Mouse (Mus musculus): Measurements from ENCODE around the gene D10Wsu102e. TPM values are rescaled to one million over a fixed set of nuclear protein-coding genes. Genes with fewer than 3 reads are reported as not detected.

Gene D10Wsu102e
- polyA plus RNA-seq, 1 experiment from 2014 or later: 0.80 TPM

DNA sequence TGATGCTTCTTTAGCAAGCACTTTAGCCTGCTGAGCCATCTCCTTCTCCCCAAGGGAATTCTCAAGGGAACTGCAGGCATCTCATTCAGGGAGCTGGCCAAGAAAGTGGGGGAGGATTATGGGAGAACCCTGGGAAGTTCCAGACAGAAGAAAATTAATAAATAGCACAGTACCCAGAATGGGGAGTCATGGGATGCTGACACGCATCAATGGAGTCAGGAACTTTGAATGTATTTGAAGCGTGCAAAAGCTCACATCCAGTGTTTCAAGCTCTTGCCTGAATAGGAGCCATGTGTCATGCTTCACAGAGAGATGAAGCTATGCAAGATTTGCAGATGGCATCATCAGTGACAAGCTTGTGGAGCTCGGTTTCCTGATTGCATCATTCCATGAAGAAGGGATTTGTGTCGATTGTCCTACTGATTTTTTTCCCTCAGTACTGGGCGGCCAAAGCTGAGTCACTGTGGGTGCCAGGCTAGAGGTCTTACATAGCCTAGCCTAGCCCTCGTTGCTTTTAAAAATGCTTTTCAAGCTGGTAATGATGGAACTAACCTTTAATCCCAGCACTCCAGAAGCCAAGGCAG is 170.5 kb downstream of the D10Wsu102e start:
- Histone ChIP-seq H3K4me1 (replicated peaks) (peaks cover 19% of the 10 kb centered on the region), H3K4me2 (no peak overlapping the region), H3K36me3 (peaks cover 17% of the 10 kb centered on the region), H3K27ac (replicated peaks) (no peak overlapping the region), H3K4me3 (no peak overlapping the region), H3K9ac (no peak overlapping the region), H3K27me3 (no peaks in the 10 kb centered on the region), H3K9me3 (no peaks in the 10 kb centered on the region)
- no peak for ATAC-seq (ENCODE audit: low FRiP score, low read depth)
- WGBS: 87% methylated on average over 6 of the region's 6 CpGs

GRCm38 (mm10) chr10:83533258-83533909 is 173.4 kb downstream of the D10Wsu102e start:
- H3K9ac ChIP-seq: peak overlapping the region; percentile 77
- H3K36me3 ChIP-seq: no peaks in the 10 kb centered on the region
- H3K4me1 ChIP-seq (replicated peaks): peaks cover 19% of the 10 kb centered on the region
- H3K4me3 ChIP-seq: peak overlapping the region; percentile 59
- peak overlapping the region; percentile 80 for H3K27ac ChIP-seq (replicated peaks)
- peak; percentile 72 for ATAC-seq (ENCODE audit: low FRiP score, low read depth)
- no peaks in the 10 kb centered on the region for H3K27me3 ChIP-seq
- WGBS: 3% methylated on average over 27 of the region's 27 CpGs
- no peaks in the 10 kb centered on the region for H3K9me3 ChIP-seq
- peak overlapping the region; percentile 78 for H3K4me2 ChIP-seq

- no peaks in the 10 kb centered on the region for H3K36me3 ChIP-seq
- no peaks in the 10 kb centered on the region for H3K27me3 ChIP-seq
- H3K27ac ChIP-seq (replicated peaks): peak within 1 kb of the TSS; percentile 80
- no peaks in the 10 kb centered on the region for H3K9me3 ChIP-seq
- peak within 1 kb of the TSS; percentile 59 for H3K4me3 ChIP-seq
- H3K4me1 ChIP-seq (replicated peaks): peaks cover 19% of the 10 kb centered on the region
- peak within 1 kb of the TSS; percentile 78 for H3K4me2 ChIP-seq
- peak within 1 kb of the TSS; percentile 77 for H3K9ac ChIP-seq
- WGBS: under 1% methylated on average over 21 of the region's 21 CpGs
- ATAC-seq (ENCODE audit: low FRiP score, low read depth): peak; percentile 94
These were observed 173.9 kb downstream of the D10Wsu102e start, which contains the start of gene Aldh1l2 for GRCm38 (mm10) chr10:83533910-83534283. Gene Aldh1l2, minus strand, starts transcription at chr10:83534140.

DNA sequence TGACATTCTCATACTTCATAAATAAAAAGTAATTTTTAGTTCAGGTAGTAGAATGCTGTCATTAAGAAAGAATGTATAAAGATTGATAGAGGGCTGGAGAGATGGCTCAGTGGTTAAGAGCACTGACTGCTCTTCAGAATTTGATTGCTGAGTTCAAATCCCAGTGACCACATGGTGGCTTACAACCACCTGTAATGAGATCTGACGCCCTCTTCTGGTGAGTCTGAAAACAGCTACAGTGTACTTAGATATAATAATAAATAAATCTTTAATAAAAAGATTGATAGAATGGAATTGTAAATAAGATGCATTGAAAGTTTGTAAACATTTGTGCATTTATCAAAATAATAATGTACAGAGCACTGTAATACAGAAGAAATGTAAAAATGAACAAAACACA is 176.4 kb downstream of the D10Wsu102e start:
- peaks cover 19% of the 10 kb centered on the region for H3K4me1 ChIP-seq (replicated peaks)
- no peak overlapping the region for H3K4me2 ChIP-seq
- no peak for ATAC-seq (ENCODE audit: low FRiP score, low read depth)
- H3K27ac ChIP-seq (replicated peaks): no peak overlapping the region
- H3K9ac ChIP-seq: no peak overlapping the region
- no peaks in the 10 kb centered on the region for H3K36me3 ChIP-seq
- no peaks in the 10 kb centered on the region for H3K27me3 ChIP-seq
- H3K4me3 ChIP-seq: no peak overlapping the region
- WGBS: 4% methylated on average over 1 of the region's 1 CpGs
- H3K9me3 ChIP-seq: no peaks in the 10 kb centered on the region

Other genes with a start within 250 kb of the D10Wsu102e start
- 10.7 and 12.4 TPM in 2 replicates for gene Slc41a2, start 22.3 kb upstream of the D10Wsu102e start, polyA plus RNA-seq (2015; fragmentation: Nextera tagmentation; extraction: Ambion mirVana)
- 12.7 and 13.5 TPM in 2 replicates for gene Aldh1l2, start 173.9 kb downstream of the D10Wsu102e start, polyA plus RNA-seq (2015; fragmentation: Nextera tagmentation; extraction: Ambion mirVana)
- gene Washc4, start 183.5 kb downstream of the D10Wsu102e start, polyA plus RNA-seq (2015; fragmentation: Nextera tagmentation; extraction: Ambion mirVana): 27.8 and 28.0 TPM in 2 replicates